Mouse (Mus musculus) MEL (cell line): Measurements from ENCODE around the gene Ubl3. TPM values are rescaled to one million over a fixed set of nuclear protein-coding genes. Genes with fewer than 3 reads are reported as not detected.

Experiments
- DNase-seq: peaks from one replicate; pipeline ENCODE4 v3.0.0; 2011; ENCODE audit warnings: low read depth, low spot score
- H3K27ac ChIP-seq: 2 replicates; pipeline ENCODE4 v1.5.1; 2012; ENCODE audit warnings: low read depth, mild to moderate bottlenecking, control low read depth, low read length, moderate library complexity; ENCODE audit not compliant: control insufficient read depth
- H3K27me3 ChIP-seq, 2 experiments: fragments of 150-350 bp in 1 of 2; sonication (generic) in 1 of 2; 2 replicates each; pipeline ENCODE4 v1.6.1; 2012; ENCODE audit warnings: low read length in 2 of 2, mild to moderate bottlenecking in 2 of 2, improper control_type of control experiment in 1 of 2, moderate library complexity in 1 of 2; ENCODE audit not compliant: insufficient read depth in 2 of 2, control insufficient read depth in 1 of 2
- H3K36me3 ChIP-seq, 2 experiments: 2 replicates each; pipeline ENCODE4 v1.6.1; 2012 to 2014; ENCODE audit warnings: low read length in 2 of 2, improper control_type of control experiment in 1 of 2, inconsistent platforms in 1 of 2, mild to moderate bottlenecking in 1 of 2; ENCODE audit not compliant: insufficient read depth in 2 of 2, control insufficient read depth in 1 of 2
- H3K4me1 ChIP-seq, 2 experiments: fragments of 150-350 bp in 1 of 2; sonication (generic) in 1 of 2; 2 replicates each; pipeline ENCODE4 v1.6.1; 2012; ENCODE audit warnings: low read length in 2 of 2, improper control_type of control experiment in 1 of 2, mild to moderate bottlenecking in 1 of 2; ENCODE audit not compliant: insufficient read depth in 2 of 2, control insufficient read depth in 1 of 2
- H3K4me3 ChIP-seq, 2 experiments: fragments of 150-350 bp in 1 of 2; sonication (generic) in 1 of 2; 2 replicates each; pipeline ENCODE4 v1.5.1; 2012; ENCODE audit warnings: low read depth in 2 of 2, low read length in 2 of 2, mild to moderate bottlenecking in 2 of 2, moderate library complexity in 2 of 2, control low read depth in 1 of 2, improper control_type of control experiment in 1 of 2; ENCODE audit not compliant: control insufficient read depth in 1 of 2, insufficient read depth in 1 of 2
- H3K79me2 ChIP-seq: 2 replicates; pipeline ENCODE4 v1.6.1; 2012; ENCODE audit warnings: mild to moderate bottlenecking, low read length, moderate library complexity; ENCODE audit not compliant: control insufficient read depth, poor library complexity, insufficient read depth
- H3K9ac ChIP-seq: 2 replicates; pipeline ENCODE4 v1.6.1; 2012; ENCODE audit warnings: low read depth, mild to moderate bottlenecking, control low read depth, low read length, moderate library complexity; ENCODE audit not compliant: control insufficient read depth, poor library complexity, severe bottlenecking
- H3K9me3 ChIP-seq: fragments of 150-350 bp; sonication (generic); replicated peaks from 2 replicates; pipeline ENCODE4 v1.6.1; 2012; ENCODE audit warnings: mild to moderate bottlenecking, low read length, improper control_type of control experiment, moderate library complexity; ENCODE audit not compliant: insufficient read depth
- BHLHE40 ChIP-seq: IDR thresholded peaks from 2 replicates; pipeline ENCODE4 v1.6.1; 2012; ENCODE audit warnings: low read depth, mild to moderate bottlenecking, inconsistent platforms, low read length, improper control_type of control experiment, borderline replicate concordance
- CTCF ChIP-seq, 3 experiments: IDR thresholded peaks in 2 of 3; conservative IDR thresholded peaks in 1 of 3; 2 replicates each; pipeline ENCODE4 v1.5.1; 2011 to 2012; ENCODE audit warnings: low read length in 3 of 3, low read depth in 2 of 3, mild to moderate bottlenecking in 2 of 3, improper control_type of control experiment in 1 of 3, inconsistent platforms in 1 of 3, mixed read lengths in 1 of 3, moderate library complexity in 1 of 3; ENCODE audit not compliant: control insufficient read depth in 1 of 3, insufficient read depth in 1 of 3, poor library complexity in 1 of 3, severe bottlenecking in 1 of 3
- E2F4 ChIP-seq: IDR thresholded peaks from 2 replicates; pipeline ENCODE4 v1.6.1; 2011; ENCODE audit warnings: low read depth, low read length, improper control_type of control experiment, borderline replicate concordance
- ETS1 ChIP-seq: IDR thresholded peaks from 2 replicates; pipeline ENCODE4 v1.6.1; 2012; ENCODE audit warnings: low read depth, mild to moderate bottlenecking, inconsistent platforms, low read length, improper control_type of control experiment, moderate library complexity
- KAT2A ChIP-seq: conservative IDR thresholded peaks from 2 replicates; pipeline ENCODE4 v1.6.1; 2012; ENCODE audit warnings: low read depth, low read length, improper control_type of control experiment, inconsistent platforms
- MAZ ChIP-seq: IDR thresholded peaks from 2 replicates; pipeline ENCODE4 v1.6.1; 2012; ENCODE audit warnings: low read depth, mild to moderate bottlenecking, inconsistent platforms, low read length, improper control_type of control experiment
- MEF2A ChIP-seq: IDR thresholded peaks from 2 replicates; pipeline ENCODE4 v1.6.1; 2014; ENCODE audit warnings: low read depth, mild to moderate bottlenecking, inconsistent platforms, low read length, improper control_type of control experiment; ENCODE audit not compliant: poor library complexity, insufficient replicate concordance, severe bottlenecking; ENCODE audit errors: extremely low read depth
- MYB ChIP-seq: IDR thresholded peaks from 2 replicates; pipeline ENCODE4 v1.6.1; 2011; ENCODE audit warnings: mild to moderate bottlenecking, low read depth, low read length, improper control_type of control experiment
- MYC ChIP-seq: IDR thresholded peaks from 2 replicates; pipeline ENCODE4 v1.6.1; 2011; ENCODE audit warnings: low read depth, mild to moderate bottlenecking, low read length, improper control_type of control experiment, moderate library complexity
- NELFE ChIP-seq: IDR thresholded peaks from 2 replicates; pipeline ENCODE4 v1.6.1; 2011; ENCODE audit warnings: low read depth, low read length, improper control_type of control experiment
- POLR2A ChIP-seq, 2 experiments: IDR thresholded peaks; 2 replicates each; pipeline ENCODE4 v1.6.1; 2011 to 2012; ENCODE audit warnings: low read length in 2 of 2, mild to moderate bottlenecking in 2 of 2, control low read depth in 1 of 2, improper control_type of control experiment in 1 of 2, low read depth in 1 of 2, moderate library complexity in 1 of 2; ENCODE audit not compliant: control insufficient read depth in 1 of 2, insufficient read depth in 1 of 2, poor library complexity in 1 of 2
- RAD21 ChIP-seq: IDR thresholded peaks from 2 replicates; pipeline ENCODE4 v1.6.1; 2011; ENCODE audit warnings: mild to moderate bottlenecking, low read depth, low read length, improper control_type of control experiment
- SIN3A ChIP-seq: IDR thresholded peaks from 2 replicates; pipeline ENCODE4 v1.6.1; 2012; ENCODE audit warnings: low read length, improper control_type of control experiment, inconsistent platforms
- SMC3 ChIP-seq: IDR thresholded peaks from 2 replicates; pipeline ENCODE4 v1.6.1; 2011; ENCODE audit warnings: low read depth, low read length, improper control_type of control experiment
- TAL1 ChIP-seq: IDR thresholded peaks from 2 replicates; pipeline ENCODE4 v1.6.1; 2012; ENCODE audit warnings: mild to moderate bottlenecking, inconsistent platforms, low read length, moderate library complexity, mixed read lengths
- TCF12 ChIP-seq: IDR thresholded peaks from 2 replicates; pipeline ENCODE4 v1.6.1; 2014; ENCODE audit warnings: low read depth, mild to moderate bottlenecking, inconsistent platforms, low read length, improper control_type of control experiment, moderate library complexity
- USF2 ChIP-seq, 2 experiments: IDR thresholded peaks; 2 replicates each; pipeline ENCODE4 v1.6.1; 2011 to 2012; ENCODE audit warnings: improper control_type of control experiment in 2 of 2, low read length in 2 of 2, borderline replicate concordance in 1 of 2, inconsistent platforms in 1 of 2, low read depth in 1 of 2, mild to moderate bottlenecking in 1 of 2; ENCODE audit not compliant: insufficient read depth in 1 of 2
- ZC3H11A ChIP-seq: IDR thresholded peaks from 2 replicates; pipeline ENCODE4 v1.6.1; 2012; ENCODE audit warnings: low read depth, mild to moderate bottlenecking, inconsistent platforms, low read length, improper control_type of control experiment
- ZKSCAN1 ChIP-seq: IDR thresholded peaks from 2 replicates; pipeline ENCODE4 v1.6.1; 2012; ENCODE audit warnings: low read depth, mild to moderate bottlenecking, inconsistent platforms, low read length, improper control_type of control experiment, moderate library complexity
- ZMIZ1 ChIP-seq: IDR thresholded peaks from 2 replicates; pipeline ENCODE4 v1.6.1; 2012; ENCODE audit warnings: low read depth, mild to moderate bottlenecking, inconsistent platforms, low read length, improper control_type of control experiment, moderate library complexity
- ZNF384 ChIP-seq: IDR thresholded peaks from 2 replicates; pipeline ENCODE4 v1.6.1; 2012; ENCODE audit warnings: low read depth, mild to moderate bottlenecking, inconsistent platforms, low read length, improper control_type of control experiment
- polyA plus RNA-seq, 2 experiments: library from polyadenylated mRNA; stranded (reverse) in 1 of 2; unstranded in 1 of 2; fragments of >175 nt in 1 of 2; fragments of >200 nt in 1 of 2; gene quantifications; 2 replicates each; pipeline versions ENCODE4 v1.2.1 to v1.2.4; 2012; ENCODE audit warnings: low replicate concordance in 2 of 2, low read depth in 1 of 2; ENCODE audit not compliant: insufficient read length in 2 of 2, insufficient read depth in 1 of 2, missing spikeins in 1 of 2
- total RNA-seq: library from RNA; depleted of rRNA; stranded (reverse); fragments of 300-350 nt; gene quantifications from 2 replicates; pipeline ENCODE4 v1.2.3, GENCODE M21; 2012

The Ubl3 gene
- total and polyA plus RNA-seq, 3 experiments, result 41.0 to 59.0 TPM; not detected in 1

- Histone ChIP-seq H3K4me1 (peaks cover 0 to 6% of the 10 kb centered on the region in 2 experiments; a peak in 2 of 4 replicates), H3K4me3 (no peak overlapping the region), H3K9me3 (no peaks in the 10 kb centered on the region), H3K27ac (no peak overlapping the region), H3K36me3 (no peaks in the 10 kb centered on the region), H3K79me2 (no peaks in the 10 kb centered on the region), H3K27me3 (no peaks in the 10 kb centered on the region), H3K9ac (no peak overlapping the region)
- peak; percentile 28 for DNase-seq
- no peak for TF ChIP-seq MYC
- no peak for TF ChIP-seq NELFE
- no peak for TF ChIP-seq BHLHE40
- no peak for TF ChIP-seq E2F4
- TF ChIP-seq TAL1, result no peak
- peak; percentile 24; the same call in 1 of the 2 replicates for TF ChIP-seq ZC3H11A
- no peak for TF ChIP-seq USF2 (IDR thresholded peaks at IDR 0.05; ENCODE audit: borderline replicate concordance in 1 of 2, insufficient read depth in 1 of 2, low read depth in 1 of 2, low read length in 2 of 2)
- peak; percentile 42 to 46 (median 43) for TF ChIP-seq CTCF (IDR thresholded peaks at IDR 0.05 in 2 of 3, conservative IDR thresholded peaks at IDR 0.05 in 1 of 3; ENCODE audit: control insufficient read depth in 1 of 3, insufficient read depth in 1 of 3, low read depth in 2 of 3, low read length in 3 of 3, poor library complexity in 1 of 3, severe bottlenecking in 1 of 3)
- TF ChIP-seq MEF2A, result no peak
- peak; percentile 36; the same call in 1 of the 2 replicates for TF ChIP-seq SMC3
- TF ChIP-seq ZNF384, result no peak
- peak; percentile 41 for TF ChIP-seq RAD21
- TF ChIP-seq ETS1, result no peak
- no peak for TF ChIP-seq KAT2A
- TF ChIP-seq SIN3A, result no peak
- no peak for TF ChIP-seq MAZ
- TF ChIP-seq, all 39 proteins: peak for 4
Observed at GRCm38 (mm10) chr5:148579156-148579555, 26.6 kb upstream of the Ubl3 start.

- DNase-seq, result no peak
- H3K4me3 ChIP-seq, result no peak overlapping the region
- no peak overlapping the region for H3K27ac ChIP-seq
- H3K9me3 ChIP-seq, result no peaks in the 10 kb centered on the region
- TF ChIP-seq ETS1 (no peak), BHLHE40 (no peak), MYB (no peak), POLR2A (IDR thresholded peaks at IDR 0.05; ENCODE audit: control insufficient read depth in 1 of 2, insufficient read depth in 1 of 2, low read depth in 1 of 2, low read length in 2 of 2, poor library complexity in 1 of 2) (no peak), ZKSCAN1 (no peak), ZNF384 (no peak), TCF12 (no peak), ZMIZ1 (no peak)
- H3K9ac ChIP-seq, result no peak overlapping the region
- H3K4me1 ChIP-seq, result peaks cover 0 to 6% of the 10 kb centered on the region in 2 experiments; a peak in 2 of 4 replicates
- no peaks in the 10 kb centered on the region for H3K27me3 ChIP-seq
- no peaks in the 10 kb centered on the region for H3K36me3 ChIP-seq
- H3K79me2 ChIP-seq, result no peaks in the 10 kb centered on the region
Observed at GRCm38 (mm10) chr5:148578353-148578752, 25.8 kb upstream of the Ubl3 start.
